Mouse (Mus musculus): ENCODE results near the gene Fbxo7.

DNA sequence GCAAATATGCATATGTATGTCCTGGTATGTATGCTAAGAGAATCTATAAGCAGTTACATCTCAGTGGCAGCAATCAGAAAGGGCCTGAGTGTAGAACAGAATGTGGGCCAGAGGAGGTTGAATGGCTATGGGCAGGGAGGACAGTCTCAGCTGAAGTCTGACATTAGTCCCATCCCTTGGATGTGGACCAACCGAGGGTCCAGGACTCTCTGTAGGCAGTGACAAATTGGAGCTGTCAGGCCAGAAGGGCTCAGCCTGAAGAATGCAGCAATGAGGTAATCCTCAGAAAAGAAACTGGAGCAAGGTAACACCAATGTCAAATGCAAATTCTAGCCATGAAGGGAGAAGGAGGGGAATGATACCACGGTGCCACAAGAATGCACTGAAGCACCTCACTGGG is 55.5 kb downstream of the Fbxo7 start:
- TF ChIP-seq POLR2A (IDR thresholded peaks at IDR 0.05; ENCODE audit: low read depth, low read length) (no peak), CTCF (IDR thresholded peaks at IDR 0.05; ENCODE audit: extremely low read depth, insufficient read length, insufficient replicate concordance, low read depth, low read length) (no peak)

Measured in small intestine, adult 2 months (tissue).